Mouse (Mus musculus) yolk sac, embryonic 10.5 days (tissue): ENCODE results near the gene Cacng2.

Source experiments
- DNase-seq: peaks from one replicate; pipeline ENCODE4 v3.0.0-alpha.2; 2017; ENCODE audit warnings: low spot score

Cacng2 gene

DNA sequence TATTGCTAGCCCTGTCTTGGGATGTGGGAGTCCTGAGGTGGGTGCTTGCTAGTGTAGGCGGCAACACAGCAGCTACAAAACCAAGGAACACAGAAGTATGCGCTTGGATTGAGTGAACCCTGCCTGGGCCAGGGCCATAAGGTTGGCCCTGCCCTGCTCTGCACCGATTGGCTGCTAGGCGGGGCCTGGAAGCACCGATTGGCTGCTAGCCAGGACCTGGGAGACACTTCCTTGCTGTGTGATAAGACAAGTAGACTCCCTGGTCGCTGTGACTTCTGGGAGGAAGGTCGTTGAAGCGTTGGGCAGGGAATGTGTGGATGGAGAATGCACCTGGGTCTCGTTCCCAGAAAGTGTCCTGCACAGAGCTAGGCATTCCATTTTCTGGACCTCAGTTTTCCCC is 115.9 kb downstream of the Cacng2 start:
- peak; percentile 19 for DNase-seq

DNA sequence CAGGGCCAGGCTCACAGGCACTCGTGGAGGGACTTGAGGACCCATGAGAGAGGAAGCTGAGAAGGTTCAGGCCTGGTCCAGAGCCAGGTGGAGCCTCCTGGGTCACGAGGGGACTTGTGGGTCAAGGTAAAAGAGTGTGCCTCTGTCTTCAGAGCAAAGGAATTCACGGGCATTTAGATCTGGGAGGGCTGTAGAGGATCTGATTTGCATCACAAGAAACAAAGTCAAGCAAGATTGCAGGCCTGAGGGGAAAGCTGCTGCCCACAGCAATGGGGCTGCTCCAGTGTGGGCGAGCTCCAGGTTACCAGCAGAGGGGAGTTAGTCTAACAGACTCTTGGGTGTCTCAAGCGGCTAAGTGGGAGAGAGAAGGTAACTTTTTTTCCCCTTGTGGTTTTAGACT is 118.4 kb downstream of the Cacng2 start:
- DNase-seq: no peak

DNA sequence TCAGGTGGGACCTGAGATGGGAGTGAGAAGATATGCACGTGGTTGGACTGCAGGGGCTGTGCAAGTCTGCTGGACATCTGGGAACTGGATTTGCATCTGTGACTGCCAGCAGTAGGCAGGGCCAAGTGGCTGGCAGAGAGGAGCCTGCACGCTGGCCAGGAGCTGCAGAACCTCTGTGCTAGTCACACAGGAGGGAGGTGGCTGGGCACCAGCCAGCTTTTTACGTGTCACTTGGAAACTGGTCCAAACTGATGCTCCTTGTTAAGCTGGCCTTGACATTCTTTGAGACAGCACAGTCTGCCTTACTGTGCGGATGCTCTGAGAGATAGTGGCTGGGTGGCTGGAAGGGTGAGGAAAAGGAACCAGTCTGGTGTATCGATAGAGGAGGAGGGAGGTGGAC is 131.3 kb downstream of the Cacng2 start:
- DNase-seq: no peak

DNA sequence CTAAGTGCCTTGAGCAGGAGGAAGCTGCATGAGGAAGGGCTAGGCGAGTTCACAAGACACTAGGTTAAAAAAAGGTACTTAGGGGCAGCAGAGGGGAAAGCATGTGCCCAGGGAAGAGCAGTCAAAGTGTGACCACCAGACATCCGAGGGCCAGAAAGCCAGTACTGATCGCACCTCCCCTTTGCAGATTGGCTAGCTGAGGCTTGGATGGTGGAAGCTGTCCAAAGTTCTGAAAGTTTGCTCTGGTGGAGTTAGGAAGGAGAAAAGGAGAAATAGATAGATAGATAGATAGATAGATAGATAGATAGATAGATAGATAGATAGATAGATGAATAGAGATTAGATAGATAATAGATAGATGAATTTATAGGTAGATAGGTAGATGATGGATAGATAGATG is 136.4 kb downstream of the Cacng2 start:
- no peak for DNase-seq

DNA sequence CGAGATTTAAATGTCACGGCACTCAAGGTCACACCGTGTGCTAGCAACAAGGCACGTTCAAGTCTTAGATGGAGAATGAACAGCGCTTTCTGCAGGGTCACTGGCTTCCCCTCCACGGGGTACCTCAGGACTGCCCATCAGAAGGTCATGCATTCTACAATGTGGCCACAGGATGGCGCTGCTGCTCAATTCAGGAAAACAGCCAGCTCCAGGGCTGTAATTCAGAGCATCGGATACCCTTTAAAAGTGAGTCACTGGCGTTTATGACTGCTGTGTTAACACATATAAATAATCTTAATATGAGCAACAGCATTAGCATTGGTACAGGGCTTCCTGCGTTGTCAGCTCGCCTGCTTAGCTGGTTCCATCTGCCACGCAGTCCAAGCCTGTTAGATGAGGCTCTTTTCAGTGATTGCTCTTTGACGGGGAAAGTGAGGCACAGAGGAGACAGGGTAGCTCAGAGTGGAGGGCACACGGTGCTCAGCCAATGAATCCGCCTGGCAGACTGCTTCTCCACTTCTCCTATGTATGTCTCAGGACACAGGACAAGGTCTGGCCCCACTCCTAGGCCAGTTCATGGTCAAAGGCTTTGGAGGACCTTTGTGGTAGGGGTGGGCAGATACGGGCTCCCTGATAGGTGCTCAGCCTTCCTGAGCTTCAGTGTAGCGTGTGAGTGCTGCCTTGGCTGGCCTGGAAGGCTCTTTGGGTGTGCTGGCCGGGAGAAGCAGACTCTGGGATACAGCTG is 137.5 kb downstream of the Cacng2 start:
- peak; percentile 14 for DNase-seq

DNA sequence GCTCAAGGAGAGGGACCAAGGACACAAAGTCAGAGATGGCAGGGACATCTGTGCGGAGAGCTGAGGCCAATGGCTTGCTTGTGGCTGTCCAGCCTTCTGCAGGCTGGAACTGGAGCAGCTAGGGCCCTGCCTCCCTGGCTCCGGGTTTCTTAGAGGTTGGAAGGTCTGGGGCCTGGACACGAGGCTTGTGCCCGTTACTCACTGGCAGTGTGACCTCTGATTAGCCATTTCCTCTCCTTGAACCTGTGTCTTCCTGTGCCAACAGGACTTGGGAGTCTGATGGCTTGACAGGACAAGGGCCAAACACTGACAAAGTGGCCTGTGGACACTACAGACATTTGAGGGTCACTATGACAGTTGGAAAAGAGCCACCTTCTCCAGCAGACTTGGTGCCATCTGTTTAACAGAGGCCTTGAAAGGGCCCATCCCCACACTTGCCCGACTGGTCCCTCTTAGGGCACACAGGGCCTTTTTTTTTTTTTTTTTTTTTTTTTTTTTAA is 138.6 kb downstream of the Cacng2 start:
- DNase-seq: no peak

DNA sequence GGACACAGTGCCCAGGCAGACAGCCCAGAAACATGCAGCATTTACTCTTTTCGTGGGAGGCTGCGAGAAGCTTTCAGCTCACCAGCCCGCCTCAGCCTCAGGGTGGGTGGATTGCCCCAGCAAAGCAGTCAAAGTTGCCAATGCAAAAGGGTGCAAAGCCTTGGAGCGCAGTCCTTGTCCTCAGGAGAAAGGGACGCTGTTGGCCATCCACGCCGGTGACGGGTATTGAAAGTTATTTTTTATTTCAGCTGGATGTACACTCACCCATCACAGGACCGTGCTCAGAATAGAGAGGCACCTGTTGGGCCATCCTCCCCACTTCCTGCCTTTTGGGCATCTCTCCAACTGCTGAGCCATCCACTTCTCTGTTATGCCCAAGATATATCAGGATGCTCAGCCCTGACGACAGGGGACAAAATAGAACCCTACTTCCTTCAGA is 140.4 kb downstream of the Cacng2 start:
- no peak for DNase-seq

DNA sequence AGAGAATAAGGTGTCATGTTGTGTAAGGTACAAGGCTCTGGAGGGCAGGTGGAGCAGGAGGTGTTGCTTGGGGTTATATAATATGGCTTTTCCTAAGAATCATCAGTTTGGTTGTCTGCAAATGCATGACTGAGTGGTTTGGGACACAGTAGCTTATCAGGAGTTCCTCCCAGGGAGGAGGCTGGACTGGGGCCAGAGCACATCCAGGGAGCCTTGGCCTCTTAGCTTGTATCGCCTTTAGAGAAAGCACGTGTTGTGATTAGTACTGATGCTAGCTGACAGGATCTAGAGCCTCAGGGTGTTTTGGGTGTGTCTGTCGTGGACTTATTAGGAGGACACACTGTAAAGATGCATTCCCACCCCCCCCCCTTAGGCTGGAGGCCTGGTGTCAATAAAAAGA is 142.2 kb downstream of the Cacng2 start:
- DNase-seq: no peak

DNA sequence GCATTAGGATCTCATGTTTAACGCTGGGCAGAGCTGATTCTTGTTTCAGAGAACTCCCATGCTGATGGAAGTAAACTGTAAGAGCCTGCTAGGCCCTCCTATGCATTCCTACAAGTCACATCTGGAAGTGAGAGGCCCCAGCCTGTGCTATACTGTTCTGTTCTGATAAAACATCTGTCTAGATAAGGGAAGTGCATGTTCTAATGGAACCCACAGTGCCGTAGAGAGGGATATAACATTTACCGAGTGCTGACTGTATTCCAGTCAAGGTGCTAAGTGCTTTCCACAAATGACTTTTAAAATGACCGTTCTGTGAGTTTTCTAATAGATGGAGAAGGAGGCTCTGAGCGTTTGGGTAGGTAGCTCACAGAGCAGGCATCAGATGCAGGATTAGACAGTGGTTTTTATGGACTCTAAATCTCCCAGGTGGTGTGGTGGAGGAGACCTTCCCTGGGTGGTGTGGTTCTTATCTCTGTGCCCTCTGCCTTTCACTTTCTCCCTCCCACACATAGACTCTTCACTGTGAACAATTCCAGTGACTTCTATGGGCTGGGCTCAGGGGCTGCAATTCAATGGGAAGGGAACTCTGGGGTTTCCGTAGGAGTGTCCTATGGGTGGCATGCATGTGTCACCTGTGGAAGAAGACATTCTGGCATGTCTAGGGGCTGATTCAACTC is 145.5 kb downstream of the Cacng2 start:
- DNase-seq: no peak

DNA sequence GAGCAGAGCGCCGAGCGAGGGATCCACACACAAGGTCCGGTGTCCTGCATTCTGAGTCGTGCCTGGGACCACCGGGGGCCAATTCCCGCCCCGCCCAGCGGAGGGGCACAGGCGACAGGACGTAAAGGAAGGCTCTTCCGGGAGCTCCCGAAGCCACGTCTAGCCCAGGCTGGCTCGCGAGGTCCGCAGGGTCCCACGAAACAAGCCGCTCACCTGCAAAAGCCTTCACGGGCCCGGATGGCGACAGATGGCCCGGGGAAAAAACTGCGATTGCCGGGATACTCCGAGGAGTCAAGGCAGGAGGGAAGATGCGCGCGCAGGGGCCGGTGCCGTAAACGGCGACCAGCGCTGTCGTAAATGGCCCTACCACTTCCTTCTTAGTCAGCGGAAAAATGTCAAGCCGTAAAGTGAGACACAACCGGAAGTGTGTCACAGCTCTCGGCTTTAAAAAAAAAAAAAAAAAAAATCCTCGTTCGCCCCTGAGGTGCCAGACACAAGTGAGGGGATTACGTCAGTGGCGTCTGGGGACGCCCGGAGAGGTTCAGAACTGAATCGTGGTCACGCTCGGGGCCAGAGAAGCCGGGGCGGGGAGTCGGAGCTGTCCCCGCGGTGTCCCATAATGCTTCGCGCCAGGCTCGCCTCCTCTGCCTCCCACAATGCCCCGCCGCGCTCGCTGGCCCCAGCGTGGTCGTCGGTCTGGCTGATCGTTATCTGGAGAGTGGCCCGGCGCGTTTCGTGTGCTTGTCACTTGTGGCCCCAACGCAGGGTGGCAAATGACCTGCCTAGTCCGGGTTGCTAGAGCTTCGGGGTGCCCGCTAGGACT is 149.1 kb downstream of the Cacng2 start, which contains the start of gene Eif3d:
TSS of gene Eif3d (minus strand) at position 344 of the 823 bp plus-strand sequence.
- DNase-seq: peak; percentile 95

DNA sequence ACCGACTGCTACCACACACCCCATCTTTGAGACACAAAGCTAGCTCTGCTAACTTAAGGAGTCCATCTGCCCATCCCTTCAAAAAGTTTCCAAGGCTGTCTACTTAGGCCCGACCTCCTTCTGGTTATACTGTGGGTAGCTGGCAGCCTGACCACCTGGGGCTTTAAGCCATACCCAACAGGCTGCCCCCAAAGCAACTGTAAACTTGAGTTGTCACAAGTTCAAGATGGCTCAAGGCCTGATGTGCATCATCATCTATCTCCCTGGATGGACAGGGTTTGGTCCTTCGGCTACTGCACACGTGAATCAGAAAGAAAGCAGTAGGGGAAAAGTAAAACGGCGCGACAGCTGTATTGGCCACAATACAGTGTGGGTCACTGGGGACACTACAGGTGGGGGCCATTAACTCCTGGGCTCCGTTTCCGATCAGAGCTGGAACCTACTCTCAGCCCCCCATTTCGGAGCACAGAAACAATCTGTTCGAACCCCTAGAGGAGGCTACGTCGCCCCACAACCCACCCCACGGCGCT is 149.8 kb downstream of the Cacng2 start:
- peak; percentile 7 for DNase-seq

DNA sequence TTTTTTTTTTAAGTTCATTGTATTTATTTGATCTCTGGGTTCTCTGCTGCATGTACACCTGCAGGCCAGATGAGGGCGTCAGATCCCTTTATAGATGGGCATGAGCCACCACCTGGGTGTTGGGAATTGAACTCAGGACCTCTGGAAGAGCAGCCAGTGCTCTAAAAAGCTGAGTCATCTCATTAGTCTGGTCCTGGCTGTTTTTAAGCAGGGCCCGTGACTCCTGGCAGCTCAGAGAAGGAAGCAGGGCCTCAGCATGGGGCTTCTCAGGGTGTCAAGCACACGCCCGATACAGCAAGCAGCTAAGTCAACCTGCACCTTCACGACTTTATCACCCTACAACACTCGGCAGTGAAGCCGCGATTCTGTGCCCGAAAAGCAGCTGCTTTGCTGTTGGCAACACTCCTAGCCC is 154.7 kb downstream of the Cacng2 start:
- no peak for DNase-seq

DNA sequence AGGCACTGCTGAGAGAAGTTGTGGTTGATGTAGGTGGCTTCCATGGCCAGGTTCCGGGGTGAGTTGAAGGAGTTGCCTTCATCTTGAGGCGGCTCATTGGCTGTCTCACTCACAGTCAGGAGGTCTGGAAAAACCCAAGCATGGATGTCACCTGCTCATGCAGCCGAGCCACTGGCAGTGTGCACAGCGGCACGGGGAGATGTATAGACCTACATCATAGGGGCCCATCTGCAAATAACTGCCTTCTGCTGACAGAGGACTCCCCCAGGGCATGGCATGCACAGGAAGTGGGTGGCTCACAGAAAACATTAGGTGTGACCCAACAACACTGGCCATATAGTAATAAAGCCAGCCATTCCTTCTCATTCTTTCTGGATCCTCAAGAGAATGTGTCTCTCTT is 157.4 kb downstream of the Cacng2 start:
- DNase-seq: no peak

DNA sequence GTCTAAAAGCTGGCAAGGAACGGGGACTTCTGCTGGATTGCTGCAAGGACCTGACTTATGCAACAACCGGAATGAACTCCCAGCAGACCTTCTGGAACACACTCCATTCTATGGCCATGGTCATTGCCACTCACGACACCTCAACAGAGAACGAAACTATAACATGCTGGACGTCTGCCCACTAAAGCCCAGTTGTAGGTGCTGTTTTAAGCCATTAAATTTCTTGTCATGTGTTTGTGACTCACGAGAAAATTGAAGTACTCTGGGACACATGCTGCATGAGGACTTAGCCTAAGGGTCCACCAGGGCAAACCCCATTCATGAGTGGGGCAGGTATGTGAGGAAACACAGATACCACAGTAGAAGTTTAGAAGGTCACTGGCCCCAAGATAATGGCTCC is 159.1 kb downstream of the Cacng2 start:
- no peak for DNase-seq

DNA sequence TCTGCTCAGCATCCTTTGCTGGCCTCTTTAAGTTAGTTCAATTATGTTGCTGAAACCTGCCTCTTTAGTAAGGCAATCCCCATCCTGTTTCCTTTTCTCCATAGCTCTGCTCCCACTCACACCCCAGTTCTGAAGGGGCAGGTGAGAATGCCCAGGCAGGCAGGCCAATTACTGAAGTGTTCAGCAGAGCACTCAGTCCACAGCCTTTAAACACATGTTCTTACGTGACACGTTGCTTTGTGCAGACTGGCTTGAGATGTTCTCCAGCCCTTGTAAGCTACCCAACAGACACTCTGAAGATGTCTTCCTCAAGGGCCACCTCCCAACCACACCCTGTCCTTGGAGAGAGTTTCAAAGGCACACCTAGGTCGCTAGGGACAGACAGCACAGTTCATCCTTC is 161.8 kb downstream of the Cacng2 start:
- DNase-seq: peak; percentile 9

DNA sequence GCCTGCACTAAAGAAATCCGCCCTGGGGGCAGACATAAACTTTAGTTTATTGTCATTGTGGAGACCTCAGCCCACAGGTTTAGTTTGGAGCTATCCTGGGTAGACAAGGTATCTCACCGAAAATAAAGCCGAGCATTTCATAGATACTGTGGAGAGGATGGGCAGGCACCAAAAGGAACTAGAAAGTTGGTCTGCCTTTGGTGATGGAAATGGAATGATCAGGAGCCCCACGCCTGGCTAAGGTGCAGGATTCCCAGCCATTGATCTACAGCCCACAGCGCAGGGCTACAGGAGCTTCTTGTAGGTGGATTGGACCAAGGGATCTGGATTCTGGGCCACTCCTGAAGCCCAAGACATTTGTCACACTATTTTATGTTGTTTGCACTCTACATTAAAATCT is 162.2 kb downstream of the Cacng2 start:
- no peak for DNase-seq

DNA sequence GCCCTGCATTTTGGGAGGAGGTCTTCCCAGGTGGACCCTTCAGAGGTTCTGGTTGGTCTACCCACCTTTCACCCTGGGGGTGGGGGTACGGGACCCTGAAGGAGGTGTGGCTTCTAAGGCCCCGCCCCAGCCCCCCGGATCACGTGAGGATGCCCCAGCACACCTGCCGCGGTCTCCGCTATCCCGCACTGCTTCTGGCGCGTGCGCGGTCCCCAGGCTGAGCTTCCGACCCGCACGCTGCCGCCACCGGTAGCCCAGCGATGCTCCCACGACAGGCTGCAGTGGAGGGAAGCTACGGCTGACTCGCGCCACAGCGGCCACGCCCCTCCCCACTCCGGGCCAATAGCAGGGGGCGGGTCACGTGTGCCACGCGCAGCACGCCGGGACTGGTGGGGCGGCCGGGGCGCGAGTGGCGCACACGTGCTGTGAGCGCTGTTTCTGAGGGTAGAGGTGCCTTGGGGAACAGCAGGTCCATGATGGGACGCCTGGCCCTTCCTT is 163.4 kb downstream of the Cacng2 start, which contains the start of gene Foxred2:
TSS of gene Foxred2 (minus strand) at position 319 of the 498 bp plus-strand sequence.
- DNase-seq: peak; percentile 70

DNA sequence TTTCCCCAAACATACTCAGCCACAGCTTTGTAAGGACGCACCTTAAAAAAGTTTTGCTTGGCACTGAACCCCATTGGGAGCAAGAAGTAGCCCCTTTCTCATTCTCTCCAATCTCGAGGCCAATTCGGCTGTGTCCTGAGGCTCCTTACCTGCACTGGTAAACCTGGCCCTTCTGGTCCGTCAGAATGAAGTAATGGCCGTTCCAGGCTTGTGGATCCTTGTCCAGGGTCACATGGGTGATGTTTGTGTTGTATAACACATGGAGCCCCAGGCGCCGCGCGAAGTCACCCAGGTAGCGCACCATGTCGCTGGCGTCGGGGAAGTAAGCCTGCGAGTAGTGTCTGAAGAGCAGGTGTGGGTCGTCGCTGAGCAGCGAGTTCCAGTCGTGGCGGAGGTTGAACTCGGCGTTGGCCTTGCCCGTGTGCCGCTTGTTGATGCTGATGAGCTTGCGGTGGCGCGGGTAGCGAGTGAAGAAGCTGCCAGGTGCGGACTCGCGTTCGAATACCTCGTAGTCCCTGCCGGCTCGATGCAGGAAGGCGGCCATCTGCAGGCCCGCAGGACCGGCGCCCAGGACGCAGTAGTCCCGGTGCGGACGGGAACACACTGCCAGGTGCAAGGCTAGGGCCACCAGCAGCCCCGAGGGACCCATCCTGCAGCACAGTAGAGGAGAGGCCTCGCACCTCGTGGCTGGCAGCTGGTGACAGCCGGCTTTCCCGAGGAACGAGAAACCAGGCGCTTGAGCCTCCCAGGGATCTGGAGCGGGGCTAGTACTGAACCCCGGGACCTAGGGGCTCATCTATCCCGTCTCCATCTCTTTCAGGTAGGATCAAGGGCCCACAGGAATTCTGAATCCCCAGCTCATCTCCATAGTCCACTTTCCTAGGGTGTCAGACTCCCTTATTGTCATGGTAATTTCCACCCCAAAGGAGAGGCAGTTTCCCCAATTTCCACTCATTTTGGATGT is 164.1 kb downstream of the Cacng2 start:
- DNase-seq: no peak

DNA sequence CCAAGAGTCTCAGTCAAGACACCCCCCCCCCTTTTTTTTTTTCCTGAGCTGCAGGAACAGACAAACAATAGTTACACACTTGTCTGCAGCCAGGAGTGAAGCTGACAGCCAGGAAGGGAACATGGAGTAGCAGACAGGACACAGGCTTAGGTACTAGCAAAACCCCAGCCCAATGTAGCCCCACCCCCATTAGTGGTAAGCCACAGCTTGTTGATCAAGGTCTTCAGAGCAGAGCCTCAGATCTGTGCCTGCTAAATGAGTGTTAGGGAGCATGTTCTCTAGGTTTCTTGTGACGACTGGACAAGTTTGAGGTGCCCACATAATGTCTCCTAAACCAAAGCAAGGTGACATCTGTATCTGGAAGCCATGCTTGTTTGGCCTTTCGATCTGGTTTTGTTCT is 165.5 kb downstream of the Cacng2 start:
- no peak for DNase-seq

DNA sequence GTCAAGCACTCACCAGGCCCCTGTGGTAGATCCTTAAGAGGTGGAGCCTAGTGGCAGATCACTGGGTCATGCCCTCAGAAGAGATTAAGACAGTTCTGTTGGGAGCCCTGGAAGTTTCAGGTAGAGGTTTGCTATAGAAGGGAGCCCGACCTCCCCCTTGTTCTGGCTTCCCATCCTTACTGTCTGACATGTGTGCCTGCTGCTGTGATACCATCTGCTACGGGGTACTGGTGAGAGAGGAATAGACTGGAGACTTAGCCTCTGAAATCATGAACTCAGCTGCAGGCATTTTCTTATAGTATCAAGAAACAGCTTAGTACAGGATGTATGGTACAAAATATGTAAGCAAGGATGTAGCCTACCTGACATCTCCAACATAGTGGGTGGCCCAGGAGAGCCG is 166.9 kb downstream of the Cacng2 start:
- DNase-seq: no peak

DNA sequence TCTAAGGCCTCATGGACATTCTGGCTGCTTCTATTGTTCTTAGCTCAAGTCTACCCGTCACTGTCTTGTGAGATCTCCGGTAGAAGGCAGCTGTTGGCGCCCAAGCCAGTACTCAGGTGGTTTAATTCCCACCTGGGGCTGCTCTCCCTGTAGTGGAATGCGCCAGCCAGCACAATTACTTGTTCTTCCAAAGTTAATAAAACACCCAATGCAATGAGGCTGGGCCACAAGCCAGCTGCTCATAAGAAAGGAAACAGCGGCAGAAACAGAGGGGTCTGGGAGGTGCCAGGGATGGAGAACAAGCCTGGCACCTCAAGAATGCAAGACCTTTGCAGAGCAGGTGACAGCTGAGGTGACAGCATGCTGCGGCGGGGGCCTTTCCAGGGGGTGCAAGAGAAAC is 170.8 kb downstream of the Cacng2 start:
- no peak for DNase-seq
